37 mouse cellular contexts compared by ENCODE assay signal in genomic region chr8:13415879-13416278, GRCm38 (mm10). TPM values are rescaled to one million over a fixed set of nuclear protein-coding genes. Genes with fewer than 3 reads are reported as not detected.
DNase-seq lines count a peak whose midpoint lies in the region; ATAC-seq lines count a peak whose summit lies in the region.
"Had no signal": no experiment of that assay in that cellular context is flagged by ENCODE, and none has a peak within 500 bp of the region (broad histone marks: within the 10 kb centered on the region; RNA-seq: fewer than 3 reads in every experiment).

No protein-coding gene starts in this region.

- H3K36me3 ChIP-seq in heart, embryonic 10.5 days = no peaks in the 10 kb centered on the region
- H3K36me3 ChIP-seq: embryonic facial prominence, embryonic 13.5 days; forebrain, embryonic 10.5 days; forebrain, embryonic 15.5 days; limb, embryonic 10.5 days; limb, embryonic 15.5 days; liver, embryonic 13.5 days; midbrain, embryonic 13.5 days had no signal

- intact Hi-C loops in heart, postnatal 25 days (cut with DNase I) = no loop called here

- H3K27me3 ChIP-seq in heart, embryonic 10.5 days (ENCODE audit: insufficient read depth, poor library complexity, severe bottlenecking) = peaks cover 4% of the 10 kb centered on the region; the same call in 1 of the 2 replicates
- H3K27me3 ChIP-seq: embryonic facial prominence, embryonic 13.5 days; forebrain, embryonic 15.5 days; limb, embryonic 15.5 days; liver, embryonic 13.5 days; midbrain, embryonic 13.5 days had no signal

- DNase-seq in gastrocnemius, adult 18-20 months (ENCODE audit: low spot score) = peak; percentile 74
- DNase-seq in gastrocnemius, postnatal 10 days = no peak
- DNase-seq in heart, postnatal 25 days (ENCODE audit: low spot score) = peak; percentile 31
- DNase-seq in heart, embryonic 10.5 days (ENCODE audit: low spot score) = no peak
- peak; percentile 62 for DNase-seq in brain, adult 2 months (ENCODE audit: low read depth, low spot score)
- peak; percentile 74 for DNase-seq in gastrocnemius, postnatal 25 days
- no peak for DNase-seq in c-Kit-positive CD71-positive TER-119-positive erythroid progenitor cells, embryonic 14.5 days (ENCODE audit: low spot score)
- DNase-seq: adrenal gland, postnatal 25 days; B cell, adult 2 months; cerebellum, adult 8-10 months; kidney, postnatal 14 days; layer of hippocampus, adult 9-11 months; liver, embryonic 13.5 days; lung, adult 18-20 months; lung, postnatal 4 days; thymus, postnatal 14 days had no signal

- WGBS in heart, embryonic 10.5 days = 71% methylated on average over 10 of the region's 10 CpGs

- no peaks in the 10 kb centered on the region for H3K9me3 ChIP-seq in heart, embryonic 10.5 days
- H3K9me3 ChIP-seq: embryonic facial prominence, embryonic 13.5 days; forebrain, embryonic 10.5 days; forebrain, embryonic 15.5 days; limb, embryonic 10.5 days; limb, embryonic 15.5 days; liver, embryonic 13.5 days; midbrain, embryonic 13.5 days had no signal

- no peak overlapping the region for H3K4me3 ChIP-seq in heart, embryonic 10.5 days
- H3K4me3 ChIP-seq: embryonic facial prominence, embryonic 13.5 days; forebrain, embryonic 10.5 days; forebrain, embryonic 15.5 days; left cerebral cortex, adult 2 months; limb, embryonic 10.5 days; limb, embryonic 15.5 days; liver, embryonic 13.5 days; megakaryocyte, embryonic 14.5 days; midbrain, embryonic 13.5 days had no signal

- no peak for ATAC-seq in megakaryocyte-erythroid progenitor cell, adult 5-6 weeks (replicated peaks; ENCODE audit: low FRiP score, low TSS enrichment, poor library complexity, severe bottlenecking)
- ATAC-seq: forebrain, embryonic 15.5 days; intestine, postnatal 0 days; lung, postnatal 0 days; midbrain, embryonic 13.5 days had no signal

- no peaks in the 10 kb centered on the region for H3K4me1 ChIP-seq in heart, embryonic 10.5 days
- H3K4me1 ChIP-seq: embryonic facial prominence, embryonic 13.5 days; forebrain, embryonic 10.5 days; forebrain, embryonic 15.5 days; limb, embryonic 10.5 days; limb, embryonic 15.5 days; liver, embryonic 13.5 days; megakaryocyte, embryonic 14.5 days; midbrain, embryonic 13.5 days had no signal

- H3K27ac ChIP-seq in heart, embryonic 10.5 days = no peak overlapping the region
- H3K27ac ChIP-seq: embryonic facial prominence, embryonic 13.5 days; forebrain, embryonic 10.5 days; forebrain, embryonic 15.5 days; hindbrain, embryonic 14.5 days; left cerebral cortex, adult 2 months; limb, embryonic 10.5 days; limb, embryonic 15.5 days; liver, embryonic 13.5 days; midbrain, embryonic 13.5 days had no signal

RNA-seq across cellular contexts. Expression of gene Grk1, which starts 11.0 kb away (rescaled TPM):
- not detected for total RNA-seq in gastrocnemius, adult 18-20 months (2021)
- total RNA-seq in gastrocnemius, postnatal 10 days (2021) = under 1 TPM; 0.02 TPM
- total RNA-seq in heart, postnatal 25 days (2021) = under 1 TPM; 0.03 TPM
- 0.10 TPM in 1 of 2 replicates, not detected in the other for polyA plus RNA-seq in heart, embryonic 10.5 days (2016; fragmentation: Nextera tagmentation; extraction: Ambion mirVana)
- under 1 TPM in 1 of 2 experiments, not detected in 1; 0.05 TPM for total RNA-seq in gastrocnemius, postnatal 25 days (2021)
- 0.25 TPM in 1 of 2 replicates, not detected in the other for total RNA-seq in megakaryocyte-erythroid progenitor cell, adult 5-6 weeks (2014; fragmentation: Nextera tagmentation)
- total RNA-seq in megakaryocyte-erythroid progenitor cell, adult 5-6 weeks (2017) = not detected in 2 replicates
- total RNA-seq: adrenal gland, adult 18-20 months; adrenal gland, postnatal 25 days; common myeloid progenitor, adult 5-6 weeks; hematopoietic stem cell, adult 5-6 weeks; left cerebral cortex, adult 2 months had no signal
- polyA plus RNA-seq: heart, postnatal 0 days; hindbrain, embryonic 14.5 days; intestine, postnatal 0 days; kidney, embryonic 14.5 days; limb, embryonic 15.5 days; liver, embryonic 13.5 days; lung, postnatal 0 days; neural tube, embryonic 14.5 days; stomach, embryonic 14.5 days had no signal

RNA-seq across cellular contexts. Expression of gene Tmem255b, which starts 19.1 kb away (rescaled TPM):
- 1 to 10 TPM; 1.3 to 2.8 TPM for total RNA-seq in gastrocnemius, adult 18-20 months (2021)
- 1 to 10 TPM; 3.9 to 7.5 TPM for total RNA-seq in gastrocnemius, postnatal 10 days (2021)
- 1 to 10 TPM; 7.3 to 9.3 TPM for total RNA-seq in heart, postnatal 25 days (2021)
- polyA plus RNA-seq in heart, embryonic 10.5 days (2016; fragmentation: Nextera tagmentation; extraction: Ambion mirVana) = 0.18 TPM in 1 of 2 replicates, not detected in the other
- total RNA-seq in gastrocnemius, postnatal 25 days (2021) = 1 to 10 TPM; 3.5 to 3.9 TPM
- not detected in 2 replicates for total RNA-seq in megakaryocyte-erythroid progenitor cell, adult 5-6 weeks (2014; fragmentation: Nextera tagmentation)
- total RNA-seq in megakaryocyte-erythroid progenitor cell, adult 5-6 weeks (2017) = not detected in 2 replicates
- total RNA-seq: common myeloid progenitor, adult 5-6 weeks; hematopoietic stem cell, adult 5-6 weeks had no signal
- polyA plus RNA-seq: forebrain, embryonic 15.5 days; liver, embryonic 13.5 days; midbrain, embryonic 13.5 days had no signal

RNA-seq across cellular contexts. Expression of gene Atp4b, which starts 19.3 kb away (rescaled TPM):
- total RNA-seq in gastrocnemius, adult 18-20 months (2021) = not detected
- total RNA-seq in gastrocnemius, postnatal 10 days (2021) = not detected
- not detected for total RNA-seq in heart, postnatal 25 days (2021)
- not detected in 2 replicates for polyA plus RNA-seq in heart, embryonic 10.5 days (2016; fragmentation: Nextera tagmentation; extraction: Ambion mirVana)
- total RNA-seq in gastrocnemius, postnatal 25 days (2021) = not detected
- total RNA-seq in megakaryocyte-erythroid progenitor cell, adult 5-6 weeks (2014; fragmentation: Nextera tagmentation) = 0.96 and 1.4 TPM in 2 replicates
- total RNA-seq in megakaryocyte-erythroid progenitor cell, adult 5-6 weeks (2017) = 0.80 and 1.1 TPM in 2 replicates
- total RNA-seq: adrenal gland, postnatal 25 days; common myeloid progenitor, adult 5-6 weeks; hematopoietic stem cell, adult 5-6 weeks; left cerebral cortex, adult 2 months had no signal
- polyA plus RNA-seq: brain, embryonic 14.5 days; embryonic facial prominence, embryonic 13.5 days; forebrain, embryonic 15.5 days; hindbrain, embryonic 14.5 days; intestine, postnatal 0 days; kidney, embryonic 14.5 days; limb, embryonic 10.5 days; limb, embryonic 15.5 days; liver, embryonic 13.5 days; lung, postnatal 0 days; midbrain, embryonic 13.5 days; neural tube, embryonic 14.5 days; urinary bladder, adult 2 months had no signal

Comparison
In these comparisons a context has a peak if more than half of its experiments do, and no peak if none do; other contexts are left out.
1. DNase-seq: peak in gastrocnemius, adult 18-20 months (single experiment), heart, postnatal 25 days (single experiment), brain, adult 2 months (single experiment) and gastrocnemius, postnatal 25 days (single experiment); none in gastrocnemius, postnatal 10 days (single experiment), heart, embryonic 10.5 days (single experiment) and c-Kit-positive CD71-positive TER-119-positive erythroid progenitor cells, embryonic 14.5 days (single experiment).